Mouse (Mus musculus): ENCODE measurements at regions not wholly inside any gene's neighbourhood (a gene's known extent, or its start where the extent isn't known, plus 50 kb on each side); places are given as distances from the start of the nearest gene placed in this dataset.

GRCm38 (mm10) chr8:15734461-15734860 lies 688.6 kb upstream of the BB014433 start:
- no peak for DNase-seq

DNA sequence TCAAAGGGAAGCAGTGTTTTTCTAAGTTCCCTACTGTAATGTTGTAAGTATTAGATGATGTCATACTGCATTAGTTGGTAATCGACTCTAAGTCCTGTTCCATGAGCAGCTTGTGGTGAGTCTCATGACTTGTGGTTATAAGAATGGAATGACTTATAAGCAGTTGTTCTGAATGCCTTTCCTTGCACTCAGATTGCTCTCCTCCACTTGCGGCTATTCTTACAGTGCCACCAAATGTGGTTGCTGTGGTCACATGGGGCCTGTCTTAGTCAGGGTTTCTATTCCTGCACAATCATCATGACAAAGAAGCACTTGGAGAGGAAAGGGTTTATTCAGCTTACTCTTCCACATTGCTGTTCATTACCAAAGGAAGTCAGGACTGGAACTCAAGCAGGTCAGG lies 685.4 kb upstream of the BB014433 start:
- no peak for DNase-seq

GRCm38 (mm10) chr8:15729075-15729474 lies 683.2 kb upstream of the BB014433 start:
- DNase-seq: peak; percentile 76

DNA sequence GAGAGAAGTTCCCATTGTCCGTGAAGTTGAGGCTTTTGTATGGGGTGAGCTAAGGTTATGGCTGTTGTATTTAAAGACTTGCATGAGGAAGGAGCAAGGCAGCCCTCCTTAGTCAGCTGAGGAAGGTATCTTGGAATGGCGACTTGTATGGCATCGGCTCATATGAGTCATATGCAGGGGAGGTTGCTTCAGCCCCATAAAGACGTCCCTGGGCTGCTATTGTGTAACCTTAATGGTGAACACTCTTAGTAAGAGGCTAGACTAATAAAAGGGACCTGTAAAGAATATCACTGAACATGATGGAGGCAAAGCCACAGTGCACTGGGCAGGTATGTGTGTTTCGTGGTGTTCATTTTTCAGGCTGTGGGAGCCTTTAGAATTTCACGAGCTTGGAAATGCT lies 680.4 kb upstream of the BB014433 start:
- no peak for DNase-seq
